Mouse (Mus musculus) heart, adult 2 months (tissue): Measurements from ENCODE around the gene Cntn6. TPM values are rescaled to one million over a fixed set of nuclear protein-coding genes. Genes with fewer than 3 reads are reported as not detected.

Experiments used
- DNase-seq, 2 experiments: peaks; one replicate each; pipeline ENCODE4 v3.0.0; 2021
- H3K27ac ChIP-seq: fragments of 200-600 bp; 2 replicates; pipeline ENCODE4 v1.8.1; 2022
- H3K27me3 ChIP-seq: fragments of 200-500 bp; 2 replicates; pipeline ENCODE4 v1.6.1; 2012; ENCODE audit warnings: mild to moderate bottlenecking, low read length, inconsistent platforms, mixed read lengths; ENCODE audit not compliant: control insufficient read depth, insufficient read depth
- H3K36me3 ChIP-seq: fragments of 200-500 bp; 2 replicates; pipeline ENCODE4 v1.6.1; 2012; ENCODE audit warnings: low read length, inconsistent platforms; ENCODE audit not compliant: control insufficient read depth, insufficient read depth
- H3K4me1 ChIP-seq: fragments of 200-500 bp; 2 replicates; pipeline ENCODE4 v1.6.1; 2011; ENCODE audit warnings: low read length; ENCODE audit not compliant: control insufficient read depth, insufficient read depth
- H3K4me3 ChIP-seq: fragments of 200-600 bp; 2 replicates; pipeline ENCODE4 v1.8.1; 2022
- H3K79me2 ChIP-seq: fragments of 200-500 bp; replicated peaks from 2 replicates; pipeline ENCODE4 v1.6.1; 2012; ENCODE audit warnings: mild to moderate bottlenecking, inconsistent platforms, low read length, moderate library complexity, mixed read lengths; ENCODE audit not compliant: control insufficient read depth, insufficient read depth
- H3K9ac ChIP-seq: fragments of 200-500 bp; 2 replicates; pipeline ENCODE4 v1.6.1; 2012; ENCODE audit warnings: low read depth, mild to moderate bottlenecking, control low read depth, inconsistent platforms, low read length, mixed read lengths
- CTCF ChIP-seq: fragments of 200-600 bp; IDR thresholded peaks from 2 replicates; pipeline ENCODE4 v1.8.1; 2022; ENCODE audit warnings: antibody characterized with exemption, mild to moderate bottlenecking, moderate library complexity
- EP300 ChIP-seq: fragments of 200-500 bp; IDR thresholded peaks from 2 replicates; pipeline ENCODE4 v1.6.1; 2011; ENCODE audit warnings: low read depth, low read length, control low read depth; ENCODE audit not compliant: insufficient read depth
- POLR2A ChIP-seq: fragments of 200-500 bp; IDR thresholded peaks from 2 replicates; pipeline ENCODE4 v1.6.1; 2011; ENCODE audit warnings: mild to moderate bottlenecking, low read depth, low read length, control low read depth; ENCODE audit not compliant: insufficient read depth
- WGBS: fragments of 180-500 bp; shearing (Covaris S2); methylation state at CpG from one replicate; pipeline ENCODE4 v1.1.7; 2018; 5-methylcytosine and 5-hydroxymethylcytosine counted together
- intact Hi-C: fragments of 180-260 bp; cut with DNase I; formaldehyde crosslinking; loops from one replicate; pipeline ENCODE4 v1.15.1; 2025
- polyA plus RNA-seq: library from polyadenylated mRNA; depleted of rRNA; stranded (reverse); fragments of >200 nt; gene quantifications from 2 replicates; pipeline ENCODE4 v1.2.3, GENCODE M21; 2012
- total RNA-seq, 2 experiments: library from RNA; stranded (reverse); gene quantifications; 2 replicates each; pipeline ENCODE4 v1.2.3; 2021

Cntn6 gene
- total and polyA plus RNA-seq, 3 experiments: not detected

- TF ChIP-seq EP300 (no peak), POLR2A (no peak), CTCF (no peak)
- H3K4me3 ChIP-seq: no peak overlapping the region
- H3K9ac ChIP-seq: no peak overlapping the region
- intact Hi-C loops: no loop called here
- no peak overlapping the region for H3K27ac ChIP-seq
- no peaks in the 10 kb centered on the region for H3K4me1 ChIP-seq
- H3K36me3 ChIP-seq: no peaks in the 10 kb centered on the region
- no peak for DNase-seq
- H3K79me2 ChIP-seq: no peaks in the 10 kb centered on the region
- WGBS: 61% methylated on average over 2 of the region's 2 CpGs
- no peaks in the 10 kb centered on the region for H3K27me3 ChIP-seq
Measured at GRCm38 (mm10) chr6:104787502-104787901, 294.9 kb downstream of the Cntn6 start.

DNA sequence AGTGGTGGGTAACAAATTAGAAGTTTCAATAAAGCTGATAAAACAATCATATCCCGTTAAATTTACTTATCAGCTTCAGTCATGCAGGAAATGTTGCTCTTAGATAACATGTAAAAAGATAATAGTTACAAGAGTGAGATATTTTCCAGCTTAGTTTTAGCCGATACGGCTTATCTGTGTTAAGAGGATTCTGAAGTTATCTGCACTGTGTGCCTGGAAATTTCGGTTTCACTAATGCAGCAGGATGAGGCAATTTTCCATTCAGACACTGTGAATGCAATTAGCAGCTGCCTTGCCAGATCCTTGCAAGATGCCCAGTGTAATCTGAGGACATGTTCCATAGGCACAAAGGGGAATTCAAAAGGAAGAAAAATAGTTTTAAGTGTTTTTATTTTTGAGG lies 315.9 kb downstream of the Cntn6 start:
- intact Hi-C loops: no loop called here
- no peak for TF ChIP-seq EP300
- no peak for TF ChIP-seq CTCF
- TF ChIP-seq POLR2A: no peak
- no peak overlapping the region for H3K9ac ChIP-seq

GRCm38 (mm10) chr6:104815610-104816009 lies 323.0 kb downstream of the Cntn6 start:
- Histone ChIP-seq H3K4me1 (no peaks in the 10 kb centered on the region), H3K79me2 (no peaks in the 10 kb centered on the region), H3K4me3 (no peak overlapping the region), H3K27me3 (no peaks in the 10 kb centered on the region), H3K27ac (no peak overlapping the region), H3K9ac (no peak overlapping the region), H3K36me3 (no peaks in the 10 kb centered on the region)
- no peak for TF ChIP-seq CTCF
- no peak for TF ChIP-seq EP300
- TF ChIP-seq POLR2A: no peak
- intact Hi-C loops: no loop called here
- WGBS: 54% methylated on average over 2 of the region's 2 CpGs
- DNase-seq: no peak

More for the DNA sequence above, 315.9 kb downstream of the Cntn6 start:
- H3K4me3 ChIP-seq: no peak overlapping the region
- no peak overlapping the region for H3K27ac ChIP-seq
- no peak for DNase-seq
- H3K4me1 ChIP-seq: no peaks in the 10 kb centered on the region
- no peaks in the 10 kb centered on the region for H3K36me3 ChIP-seq
- H3K27me3 ChIP-seq: no peaks in the 10 kb centered on the region
- WGBS: 6% methylated on average over 4 of the region's 4 CpGs
- no peaks in the 10 kb centered on the region for H3K79me2 ChIP-seq

DNA sequence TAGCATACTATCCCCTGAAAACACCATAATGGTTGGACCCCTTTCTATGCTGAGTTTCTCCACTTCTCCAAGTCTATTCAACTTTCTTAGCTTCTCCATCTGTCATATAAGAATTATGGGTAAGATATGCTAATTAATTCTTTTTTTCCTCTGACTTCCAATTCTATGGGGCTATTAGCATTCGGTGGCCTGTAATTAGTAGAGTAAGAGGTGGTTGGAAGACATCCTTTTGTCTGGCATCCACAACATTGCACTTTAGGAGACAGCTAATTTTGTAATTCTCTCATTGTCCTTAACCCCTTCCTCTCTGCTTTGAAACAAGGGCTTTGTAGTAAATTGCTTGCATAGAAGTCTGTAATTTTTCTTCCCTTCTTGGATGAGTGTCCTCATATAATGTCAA lies 387.1 kb downstream of the Cntn6 start:
- no peak for DNase-seq
- intact Hi-C loops: no loop called here
- Histone ChIP-seq H3K27me3 (no peaks in the 10 kb centered on the region), H3K9ac (no peak overlapping the region), H3K79me2 (no peaks in the 10 kb centered on the region), H3K4me3 (no peak overlapping the region), H3K36me3 (no peaks in the 10 kb centered on the region), H3K4me1 (no peaks in the 10 kb centered on the region), H3K27ac (no peak overlapping the region)
- TF ChIP-seq CTCF (no peak), EP300 (no peak), POLR2A (no peak)
- WGBS: 75% methylated on average over 1 of the region's 1 CpGs

DNA sequence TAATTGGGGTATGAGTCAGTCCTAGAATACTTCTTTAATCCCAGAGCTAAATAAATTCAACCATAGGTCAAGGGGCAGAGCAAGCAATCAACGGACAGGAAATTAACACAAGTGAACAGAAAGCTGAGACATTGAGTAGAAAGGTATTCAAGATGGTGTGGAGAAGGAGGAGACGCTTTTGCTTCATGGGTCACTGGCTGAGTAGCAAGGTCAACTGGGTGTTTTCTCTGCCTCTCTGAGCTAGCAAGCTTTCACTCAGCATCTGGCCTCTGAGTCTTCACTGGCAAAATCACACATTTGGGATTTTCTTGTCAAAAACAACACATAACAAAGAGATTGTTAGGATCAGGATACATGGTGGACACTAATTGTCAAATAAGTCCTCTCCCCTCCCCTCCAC lies 391.4 kb downstream of the Cntn6 start:
- intact Hi-C loops: no loop called here
- no peak overlapping the region for H3K27ac ChIP-seq
- no peaks in the 10 kb centered on the region for H3K79me2 ChIP-seq
- DNase-seq: no peak
- TF ChIP-seq EP300: no peak
- no peak for TF ChIP-seq POLR2A
- TF ChIP-seq CTCF: no peak
- H3K9ac ChIP-seq: no peak overlapping the region
- H3K27me3 ChIP-seq: no peaks in the 10 kb centered on the region
- WGBS: 68% methylated on average over 2 of the region's 2 CpGs
- H3K4me3 ChIP-seq: no peak overlapping the region
- no peaks in the 10 kb centered on the region for H3K36me3 ChIP-seq
- no peaks in the 10 kb centered on the region for H3K4me1 ChIP-seq

GRCm38 (mm10) chr6:104885829-104886228 lies 393.2 kb downstream of the Cntn6 start:
- no peak for TF ChIP-seq POLR2A
- no peak for TF ChIP-seq CTCF
- TF ChIP-seq EP300: no peak
- Histone ChIP-seq H3K36me3 (no peaks in the 10 kb centered on the region), H3K4me3 (no peak overlapping the region), H3K4me1 (no peaks in the 10 kb centered on the region), H3K9ac (no peak overlapping the region), H3K79me2 (no peaks in the 10 kb centered on the region), H3K27ac (no peak overlapping the region), H3K27me3 (no peaks in the 10 kb centered on the region)
- DNase-seq: no peak
- intact Hi-C loops: no loop called here

GRCm38 (mm10) chr6:104891071-104891470 lies 398.5 kb downstream of the Cntn6 start:
- no peaks in the 10 kb centered on the region for H3K79me2 ChIP-seq
- intact Hi-C loops: no loop called here

More at GRCm38 (mm10) chr6:104891071-104891470, 398.5 kb downstream of the Cntn6 start:
- no peaks in the 10 kb centered on the region for H3K27me3 ChIP-seq
- H3K4me3 ChIP-seq: no peak overlapping the region
- no peak for DNase-seq
- TF ChIP-seq POLR2A (no peak), CTCF (no peak), EP300 (no peak)
- WGBS: 70% methylated on average over 3 of the region's 3 CpGs
- H3K27ac ChIP-seq: no peak overlapping the region
- no peaks in the 10 kb centered on the region for H3K36me3 ChIP-seq
- H3K4me1 ChIP-seq: no peaks in the 10 kb centered on the region
- no peak overlapping the region for H3K9ac ChIP-seq
